Mouse (Mus musculus): Measurements from ENCODE around the gene Gm21440.
"Not testable (repeated sequence)": the region's sequence is repeated elsewhere in the genome, so short reads cannot be mapped to it uniquely, and the experiment has no call there.

The Gm21440 gene

GRCm38 (mm10) chrY:13252091-13252490 lies at the start of gene Gm21440, which contains the start of gene Gm21454:
Gm21440 (plus strand) TSS chrY:13252391.
Gm21454 (plus strand) TSS chrY:13252442.
- DNase-seq (ENCODE audit: low spot score in 2 of 2) = not testable (repeated sequence)

DNA sequence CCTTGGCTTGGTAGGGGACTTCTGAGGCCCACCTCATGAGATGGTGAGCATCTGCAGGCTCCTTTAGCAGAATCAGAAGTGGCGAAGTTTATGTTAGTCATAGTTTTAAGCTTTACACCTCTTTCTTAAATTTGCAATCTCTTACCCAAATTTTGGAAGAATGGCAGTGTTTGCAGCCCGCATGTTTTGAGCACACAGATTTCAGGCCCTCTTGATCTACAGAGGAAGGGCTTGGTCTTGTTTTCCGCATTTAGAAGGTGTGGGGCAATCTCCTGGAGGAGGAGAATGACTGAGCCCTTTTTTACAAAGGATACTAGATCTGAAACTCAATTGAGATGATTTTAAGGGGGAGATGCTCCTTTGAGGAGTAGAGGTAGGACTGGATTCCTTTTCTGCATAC lies 28.4 kb upstream of the Gm21440 start, which contains the start of gene Gm21828:
Gm21828 (minus strand) TSS at position 101 of the 400 bp plus-strand sequence.
- DNase-seq (ENCODE audit: low spot score in 2 of 2) = not testable (repeated sequence)
